Mouse (Mus musculus) forebrain, embryonic 15.5 days (tissue): ENCODE data around the gene Olig3. TPM values are rescaled to one million over a fixed set of nuclear protein-coding genes. Genes with fewer than 3 reads are reported as not detected.
"Not testable (repeated sequence)": the region's sequence is repeated elsewhere in the genome, so short reads cannot be mapped to it uniquely, and the experiment has no call there.

Experiments used
- ATAC-seq: fragments of 200-750 bp; cut with Nextera tagmentation; replicated peaks from 2 replicates; pipeline ENCODE4 v1.8.0; 2017; ENCODE audit warnings: mild to moderate bottlenecking, moderate TSS enrichment, moderate library complexity
- H3K27ac ChIP-seq: fragments of 300-500 bp; sonication (generic); replicated peaks from 2 replicates; pipeline ENCODE4 v1.5.1; 2015; ENCODE audit warnings: mild to moderate bottlenecking, inconsistent platforms
- H3K27me3 ChIP-seq: fragments of 300-500 bp; sonication (generic); 2 replicates; pipeline ENCODE4 v1.6.1; 2015; ENCODE audit warnings: inconsistent platforms
- H3K36me3 ChIP-seq: fragments of 300-500 bp; sonication (generic); 2 replicates; pipeline ENCODE4 v1.6.1; 2015; ENCODE audit warnings: mild to moderate bottlenecking, inconsistent platforms
- H3K4me1 ChIP-seq: fragments of 300-500 bp; sonication (generic); 2 replicates; pipeline ENCODE4 v1.6.1; 2015; ENCODE audit warnings: inconsistent platforms
- H3K4me2 ChIP-seq: fragments of 300-500 bp; sonication (generic); replicated peaks from 2 replicates; pipeline ENCODE4 v1.6.1; 2015; ENCODE audit warnings: mild to moderate bottlenecking, inconsistent platforms
- H3K4me3 ChIP-seq: fragments of 300-500 bp; sonication (generic); 2 replicates; pipeline ENCODE4 v1.5.1; 2015; ENCODE audit warnings: mild to moderate bottlenecking, inconsistent platforms
- H3K9ac ChIP-seq: fragments of 300-500 bp; sonication (generic); replicated peaks from 2 replicates; pipeline ENCODE4 v1.6.1; 2015; ENCODE audit warnings: mild to moderate bottlenecking, inconsistent platforms
- H3K9me3 ChIP-seq: fragments of 300-500 bp; sonication (generic); 2 replicates; pipeline ENCODE4 v1.6.1; 2016; ENCODE audit warnings: inconsistent platforms
- WGBS: fragments of 180-500 bp; shearing (Covaris S2); methylation state at CpG from one replicate; pipeline ENCODE4 v1.1.7; 2015; ENCODE audit warnings: mixed read lengths; 5-methylcytosine and 5-hydroxymethylcytosine counted together
- polyA plus RNA-seq: library from polyadenylated mRNA; unstranded; fragments of >200 nt; fragmentation: Nextera tagmentation; extraction: Ambion mirVana; gene quantifications from 2 replicates; pipeline ENCODE4 v1.2.1, GENCODE M21; 2015

The Olig3 gene
- polyA plus RNA-seq, 1 experiment from 2014 or later: 0.99 TPM

DNA sequence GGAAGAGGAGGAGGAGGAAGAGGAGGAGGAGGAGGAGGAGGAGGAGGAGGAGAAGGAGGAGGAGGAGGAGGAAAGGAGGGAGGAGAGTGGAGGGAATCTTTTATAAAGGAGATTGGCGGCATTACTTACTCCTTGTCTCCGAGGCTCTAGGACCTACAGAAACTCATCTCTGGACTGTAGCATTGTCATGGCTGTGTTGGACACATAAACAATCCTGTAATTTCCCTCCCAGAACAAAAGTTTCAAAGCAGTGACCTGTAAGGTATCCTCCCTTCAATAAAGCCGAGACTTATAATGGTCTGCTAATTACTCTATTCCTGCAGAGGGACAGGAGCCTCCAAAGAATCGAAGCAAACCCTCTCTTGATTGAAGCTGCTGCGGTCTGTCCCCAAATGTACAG is 7.0 kb downstream of the Olig3 start:
- Histone ChIP-seq H3K9me3 (no peaks in the 10 kb centered on the region), H3K4me2 (no peak overlapping the region), H3K4me1 (peaks cover 12% of the 10 kb centered on the region), H3K36me3 (no peaks in the 10 kb centered on the region), H3K9ac (no peak overlapping the region), H3K4me3 (no peak overlapping the region), H3K27ac (no peak overlapping the region), H3K27me3 (peaks cover 59% of the 10 kb centered on the region)
- ATAC-seq: no peak
- WGBS: 2% methylated on average over 5 of the region's 5 CpGs

DNA sequence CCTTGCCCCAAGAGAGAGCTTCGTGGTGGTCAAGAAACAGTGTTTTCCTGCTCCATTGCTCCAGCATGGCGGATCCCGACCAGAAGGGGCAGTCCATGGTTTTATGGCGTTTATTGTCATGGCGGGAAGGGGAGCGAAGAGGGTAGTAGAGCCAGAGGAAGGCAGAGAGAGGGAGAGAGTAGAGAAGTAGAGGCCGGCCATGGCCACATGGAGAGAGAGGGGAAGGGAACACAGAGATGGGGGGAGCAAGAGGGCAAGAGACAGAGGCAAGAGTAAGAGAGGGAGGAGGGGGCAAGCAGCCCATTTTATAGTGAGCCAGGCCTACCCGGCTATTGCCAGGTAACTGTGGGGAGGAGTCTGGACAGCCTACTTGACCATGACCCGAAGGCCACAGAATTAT is 12.8 kb downstream of the Olig3 start:
- no peak overlapping the region for H3K27ac ChIP-seq
- H3K9ac ChIP-seq: no peak overlapping the region
- no peak overlapping the region for H3K4me2 ChIP-seq
- no peaks in the 10 kb centered on the region for H3K36me3 ChIP-seq
- H3K9me3 ChIP-seq: no peaks in the 10 kb centered on the region
- peaks cover 22% of the 10 kb centered on the region for H3K4me1 ChIP-seq
- WGBS: 90% methylated on average over 9 of the region's 9 CpGs
- no peak overlapping the region for H3K4me3 ChIP-seq
- no peak for ATAC-seq
- H3K27me3 ChIP-seq: peaks cover 19% of the 10 kb centered on the region

DNA sequence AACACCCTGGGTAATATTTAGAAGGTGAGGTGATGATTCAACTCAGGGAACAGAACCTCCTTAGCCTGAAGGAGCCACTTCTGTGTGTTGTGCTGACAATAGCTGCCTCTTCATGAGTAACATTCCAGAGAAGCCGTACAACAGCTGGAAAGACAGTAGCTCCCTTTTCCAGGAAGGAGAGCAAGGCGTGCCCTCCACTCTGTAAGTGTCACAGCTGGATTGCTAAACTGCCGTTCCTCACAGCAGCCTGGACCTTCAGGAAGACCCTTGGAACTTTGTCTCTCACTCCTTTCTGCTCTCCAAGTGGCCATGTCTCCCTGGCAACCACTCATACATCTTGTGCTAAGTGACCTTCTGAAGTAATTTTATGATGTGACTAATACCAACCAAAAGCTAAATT is 13.8 kb downstream of the Olig3 start:
- peaks cover 15% of the 10 kb centered on the region; the same call in 1 of the 2 replicates for H3K27me3 ChIP-seq
- WGBS: 62% methylated on average over 3 of the region's 3 CpGs
- no peak overlapping the region for H3K27ac ChIP-seq
- H3K4me2 ChIP-seq: no peak overlapping the region
- no peaks in the 10 kb centered on the region for H3K36me3 ChIP-seq
- H3K9ac ChIP-seq: no peak overlapping the region
- no peaks in the 10 kb centered on the region for H3K9me3 ChIP-seq
- H3K4me3 ChIP-seq: no peak overlapping the region
- no peak for ATAC-seq
- peaks cover 25% of the 10 kb centered on the region for H3K4me1 ChIP-seq

DNA sequence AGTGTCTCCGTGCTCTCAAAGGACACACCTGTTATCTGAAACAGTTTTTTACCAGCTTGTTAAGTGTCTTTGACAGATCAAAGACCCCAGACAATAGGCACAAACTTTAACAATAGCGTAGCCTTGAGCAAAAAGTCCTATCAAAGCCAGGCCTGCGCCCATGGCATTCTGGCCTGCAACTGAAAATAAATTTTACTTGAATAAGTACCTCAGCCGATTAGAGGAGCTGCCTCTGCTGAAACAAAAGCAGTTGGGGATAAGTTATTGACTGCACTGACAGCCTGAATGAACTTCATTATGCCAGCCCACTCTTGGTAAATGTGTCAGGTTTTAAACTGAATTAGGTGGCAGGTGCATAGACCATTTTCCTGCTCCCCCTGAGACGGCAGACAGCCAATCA is 15.9 kb downstream of the Olig3 start:
- Histone ChIP-seq H3K9me3 (no peaks in the 10 kb centered on the region), H3K4me2 (no peak overlapping the region), H3K4me3 (no peak overlapping the region), H3K27ac (no peak overlapping the region), H3K9ac (no peak overlapping the region), H3K27me3 (0 out of 2 replicates have a peak, but pooled peaks cover 7% of the 10 kb centered on the region), H3K36me3 (no peaks in the 10 kb centered on the region), H3K4me1 (peaks cover 25% of the 10 kb centered on the region)
- no peak for ATAC-seq
- WGBS: 11% methylated on average over 5 of the region's 5 CpGs

DNA sequence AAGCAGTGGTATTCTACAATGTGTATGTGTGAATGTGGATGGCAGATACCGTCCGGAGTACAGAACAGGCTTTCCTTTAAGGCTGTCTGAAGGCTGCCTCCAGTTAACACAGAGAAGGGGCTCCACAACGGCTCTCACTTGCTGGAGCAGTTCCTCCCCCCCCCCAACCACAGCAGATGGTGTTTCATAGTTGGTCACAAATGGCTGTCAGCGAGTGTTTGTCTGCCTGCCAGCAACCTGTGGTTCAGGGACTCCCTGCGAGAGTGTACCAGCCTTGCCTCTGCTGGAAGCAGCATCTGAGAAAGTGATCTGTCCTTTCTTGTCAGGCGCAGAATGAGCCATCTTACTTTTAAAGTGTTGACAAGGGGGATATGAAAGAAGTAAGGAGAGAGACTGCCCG is 17.5 kb downstream of the Olig3 start:
- peak; percentile 90 for ATAC-seq
- H3K9me3 ChIP-seq: no peaks in the 10 kb centered on the region
- no peak overlapping the region for H3K4me3 ChIP-seq
- WGBS: 30% methylated on average over 7 of the region's 7 CpGs
- 0 out of 2 replicates have a peak, but pooled peaks cover 7% of the 10 kb centered on the region for H3K27me3 ChIP-seq
- H3K4me1 ChIP-seq: peaks cover 25% of the 10 kb centered on the region
- H3K36me3 ChIP-seq: no peaks in the 10 kb centered on the region
- H3K27ac ChIP-seq: no peak overlapping the region
- H3K4me2 ChIP-seq: no peak overlapping the region
- no peak overlapping the region for H3K9ac ChIP-seq

DNA sequence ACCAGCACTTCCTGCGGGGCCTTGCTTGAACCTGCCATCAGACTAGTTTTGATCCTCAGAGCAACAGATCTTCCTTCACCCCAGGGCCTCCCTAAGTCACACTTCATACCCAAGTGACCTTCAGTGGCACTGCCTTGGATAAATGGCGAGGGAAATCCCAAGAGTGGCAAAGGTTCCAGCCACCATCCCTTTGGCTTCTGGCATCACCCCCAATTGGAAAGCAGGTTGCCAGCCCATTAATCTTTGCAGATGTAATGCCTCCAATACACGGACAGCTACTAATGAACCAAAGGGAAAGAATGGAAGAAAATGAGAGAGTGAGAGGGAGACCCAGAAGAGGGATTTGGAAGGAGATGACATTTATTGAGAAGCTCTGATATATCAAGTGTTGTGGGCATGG is 18.0 kb downstream of the Olig3 start:
- no peak overlapping the region for H3K27ac ChIP-seq
- no peak overlapping the region for H3K4me3 ChIP-seq
- H3K4me1 ChIP-seq: peaks cover 25% of the 10 kb centered on the region
- no peak overlapping the region for H3K9ac ChIP-seq
- H3K4me2 ChIP-seq: no peak overlapping the region
- H3K36me3 ChIP-seq: no peaks in the 10 kb centered on the region
- 0 out of 2 replicates have a peak, but pooled peaks cover 7% of the 10 kb centered on the region for H3K27me3 ChIP-seq
- 0 out of 2 replicates have a peak, but pooled peaks cover 2% of the 10 kb centered on the region for H3K9me3 ChIP-seq
- WGBS: 61% methylated on average over 3 of the region's 3 CpGs
- no peak; the same call in 1 of the 2 replicates for ATAC-seq

DNA sequence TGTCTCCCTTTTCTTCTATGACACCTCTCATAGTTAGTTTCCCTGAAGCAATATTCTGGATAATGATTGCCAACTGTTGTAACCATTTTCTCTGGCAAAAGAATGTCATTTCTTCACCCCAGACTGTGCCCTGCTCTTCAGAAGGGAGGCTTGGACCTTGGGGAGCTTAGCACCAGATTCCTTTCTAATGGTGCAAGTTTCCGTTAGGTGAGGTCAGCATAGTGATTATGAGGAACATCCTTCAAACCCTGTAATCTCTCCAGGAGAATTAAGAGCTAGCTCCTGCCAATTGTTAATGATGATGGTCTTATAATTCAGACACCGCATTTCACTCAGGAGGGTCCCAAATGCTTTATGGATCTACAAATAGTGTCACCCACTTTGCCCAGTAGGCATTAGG is 19.5 kb downstream of the Olig3 start:
- H3K4me1 ChIP-seq: peaks cover 25% of the 10 kb centered on the region
- no peaks in the 10 kb centered on the region for H3K36me3 ChIP-seq
- no peak for ATAC-seq
- no peak overlapping the region for H3K4me3 ChIP-seq
- H3K27ac ChIP-seq: no peak overlapping the region
- 0 out of 2 replicates have a peak, but pooled peaks cover 6% of the 10 kb centered on the region for H3K9me3 ChIP-seq
- H3K9ac ChIP-seq: no peak overlapping the region
- 92% methylated on average over 2 of the region's 2 CpGs for WGBS
- H3K27me3 ChIP-seq: 0 out of 2 replicates have a peak, but pooled peaks cover 7% of the 10 kb centered on the region
- no peak overlapping the region for H3K4me2 ChIP-seq

DNA sequence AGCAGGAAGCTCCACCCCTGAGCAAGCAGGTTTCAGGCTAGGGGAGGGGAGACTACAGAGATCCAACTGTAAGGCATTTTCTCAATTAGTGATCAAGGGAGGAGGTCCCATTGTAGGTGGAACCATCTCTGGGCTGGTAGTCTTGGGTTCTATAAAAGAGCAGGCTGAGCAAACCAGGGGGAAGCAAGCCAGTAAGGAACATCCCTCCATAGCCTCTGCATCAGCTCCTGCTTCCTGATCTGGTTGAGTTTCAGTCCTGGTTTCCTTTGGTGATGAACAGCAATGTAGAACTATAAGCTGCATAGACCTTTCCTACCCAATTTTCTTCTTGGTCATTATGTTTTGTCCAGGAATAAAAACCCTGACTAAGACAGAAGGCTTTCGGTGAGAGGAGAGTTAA is 24.6 kb downstream of the Olig3 start:
- H3K36me3 ChIP-seq, H3K9me3 ChIP-seq, H3K27me3 ChIP-seq, H3K4me1 ChIP-seq, H3K4me2 ChIP-seq, H3K27ac ChIP-seq, H3K9ac ChIP-seq, ATAC-seq, H3K4me3 ChIP-seq: not testable (repeated sequence)
- WGBS: 95% methylated on average over 1 of the region's 1 CpGs

DNA sequence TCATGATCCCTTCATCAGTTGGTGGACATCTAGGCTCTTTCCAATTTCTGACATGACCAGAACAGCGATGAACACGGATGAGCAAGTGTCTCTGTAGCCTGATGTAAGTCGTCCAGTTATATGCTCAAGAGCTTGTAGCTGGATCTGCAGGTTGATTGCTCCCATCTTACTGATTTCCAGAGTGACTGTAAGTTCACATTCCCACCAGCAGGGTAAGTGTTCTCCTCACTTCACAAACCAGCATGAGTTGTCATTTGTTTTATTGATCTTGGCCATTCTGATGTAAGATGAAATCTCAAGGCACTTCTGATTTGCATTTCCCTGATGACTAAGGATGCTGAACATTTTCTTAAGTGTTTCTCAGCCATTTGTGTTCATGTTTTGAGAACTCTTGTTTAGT is 27.8 kb downstream of the Olig3 start:
- H3K36me3 ChIP-seq: no peaks in the 10 kb centered on the region
- WGBS: 90% methylated on average over 3 of the region's 3 CpGs
- H3K4me3 ChIP-seq: no peak overlapping the region
- H3K27me3 ChIP-seq: no peaks in the 10 kb centered on the region
- no peaks in the 10 kb centered on the region for H3K4me1 ChIP-seq
- H3K9ac ChIP-seq: no peak overlapping the region
- no peak overlapping the region for H3K4me2 ChIP-seq
- H3K9me3 ChIP-seq: 0 out of 2 replicates have a peak, but pooled peaks cover 5% of the 10 kb centered on the region
- no peak overlapping the region for H3K27ac ChIP-seq
- no peak for ATAC-seq

DNA sequence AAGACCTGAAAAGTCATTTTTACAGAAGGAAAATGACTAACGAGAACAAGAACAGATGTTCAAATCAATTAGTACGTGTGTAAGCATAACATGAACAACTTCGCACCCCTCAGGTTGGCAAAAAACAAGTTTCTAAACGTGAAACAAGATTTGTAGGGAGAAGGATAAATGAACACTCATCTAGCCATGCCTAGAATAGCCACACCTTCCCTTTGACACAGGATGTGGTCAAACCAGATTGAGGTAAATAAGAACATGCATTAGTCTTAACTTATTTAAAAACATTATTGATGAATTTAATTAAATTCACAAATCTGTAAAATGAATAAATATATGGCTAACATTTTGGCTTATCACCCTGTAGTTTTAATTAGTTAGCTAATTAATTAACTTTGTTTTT is 35.5 kb downstream of the Olig3 start:
- Histone ChIP-seq H3K4me3 (no peak overlapping the region), H3K27me3 (0 out of 2 replicates have a peak, but pooled peaks cover 4% of the 10 kb centered on the region), H3K9ac (no peak overlapping the region), H3K4me2 (no peak overlapping the region), H3K4me1 (peaks cover 10% of the 10 kb centered on the region), H3K36me3 (no peaks in the 10 kb centered on the region), H3K27ac (no peak overlapping the region), H3K9me3 (no peaks in the 10 kb centered on the region)
- no peak for ATAC-seq
- 60% methylated on average over 4 of the region's 4 CpGs for WGBS

DNA sequence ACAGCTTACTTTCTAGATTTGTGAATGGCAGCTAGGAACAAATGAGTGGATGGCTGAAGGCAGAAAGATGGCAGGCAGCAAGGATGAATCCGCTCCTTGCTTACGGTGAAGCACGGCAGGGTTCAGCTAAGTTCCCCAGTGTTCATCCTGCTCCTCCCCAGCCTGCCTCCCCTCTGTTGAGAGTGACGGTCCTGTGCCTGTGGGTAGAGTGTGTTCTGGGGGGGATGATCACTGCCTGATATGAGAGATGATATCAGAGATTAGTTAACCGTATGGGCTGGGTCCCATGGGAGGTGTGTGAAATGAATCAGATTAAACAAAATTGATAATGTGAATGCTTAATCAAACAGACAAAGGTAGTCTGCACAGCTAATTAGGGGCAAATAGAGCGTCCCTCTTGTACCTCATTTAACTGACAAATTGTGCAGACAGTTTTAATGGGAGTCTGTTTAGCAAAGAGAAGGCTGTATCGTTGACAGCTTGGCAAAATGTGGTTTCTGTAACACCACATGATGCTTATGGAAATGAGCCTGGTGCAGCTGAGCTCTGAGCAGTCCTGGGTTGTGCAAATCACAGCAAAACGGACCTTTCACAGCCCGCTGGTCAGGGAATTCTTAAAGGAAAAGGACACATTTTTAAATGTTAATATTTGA is 40.3 kb downstream of the Olig3 start:
- Histone ChIP-seq H3K9ac (0 out of 2 replicates have a peak overlapping the region, but pooled peaks have one; percentile 8), H3K27ac (peak overlapping the region; percentile 54), H3K4me2 (peak overlapping the region; percentile 29), H3K4me1 (peaks cover 24% of the 10 kb centered on the region), H3K27me3 (0 out of 2 replicates have a peak, but pooled peaks cover 4% of the 10 kb centered on the region), H3K9me3 (no peaks in the 10 kb centered on the region), H3K4me3 (no peak overlapping the region), H3K36me3 (no peaks in the 10 kb centered on the region)
- WGBS: 3% methylated on average over 9 of the region's 9 CpGs
- peak; percentile 97 for ATAC-seq

DNA sequence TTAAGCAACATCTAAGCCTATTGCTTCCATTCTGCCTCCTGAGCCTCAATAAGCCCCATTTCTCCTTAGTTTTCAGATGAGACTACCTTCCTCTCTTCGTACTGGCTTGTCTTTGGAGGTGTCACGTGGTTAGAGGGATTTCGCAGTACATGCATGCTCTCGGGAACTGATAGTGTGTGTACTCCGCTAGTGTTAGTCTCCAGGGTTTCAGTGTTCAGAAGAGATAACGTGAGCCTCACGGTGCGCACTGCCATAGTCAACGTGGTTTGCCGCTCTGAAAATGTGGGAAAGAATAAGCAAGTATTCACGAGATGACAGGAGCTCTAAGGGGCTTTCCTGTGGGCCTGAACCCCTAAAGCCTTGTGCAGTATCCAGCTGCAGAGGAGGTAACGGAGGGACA is 41.1 kb downstream of the Olig3 start:
- ATAC-seq: 0 out of 2 replicates have a peak, but pooled peaks have one; percentile 24
- H3K9ac ChIP-seq: 0 out of 2 replicates have a peak overlapping the region, but pooled peaks have one; percentile 8
- no peaks in the 10 kb centered on the region for H3K36me3 ChIP-seq
- no peaks in the 10 kb centered on the region for H3K9me3 ChIP-seq
- 0 out of 2 replicates have a peak overlapping the region, but pooled peaks have one; percentile 34 for H3K27ac ChIP-seq
- peak overlapping the region; percentile 29; the same call in 1 of the 2 replicates for H3K4me2 ChIP-seq
- WGBS: 70% methylated on average over 12 of the region's 12 CpGs
- 0 out of 2 replicates have a peak, but pooled peaks cover 4% of the 10 kb centered on the region for H3K27me3 ChIP-seq
- peaks cover 24% of the 10 kb centered on the region for H3K4me1 ChIP-seq
- no peak overlapping the region for H3K4me3 ChIP-seq
